Mouse (Mus musculus) ES-E14 (cell line): ENCODE results near the gene Drc3.

Experiments used
- CHD2 ChIP-seq: IDR thresholded peaks from 2 replicates; pipeline ENCODE4 v1.6.1; 2014; ENCODE audit warnings: mild to moderate bottlenecking, low read depth, low read length, inconsistent platforms
- HCFC1 ChIP-seq: IDR thresholded peaks from 2 replicates; pipeline ENCODE4 v1.6.1; 2012; ENCODE audit warnings: low read length, inconsistent platforms, borderline replicate concordance; ENCODE audit not compliant: insufficient read depth
- ZC3H11A ChIP-seq: IDR thresholded peaks from 2 replicates; pipeline ENCODE4 v1.6.1; 2012; ENCODE audit warnings: low read depth, mild to moderate bottlenecking, inconsistent platforms, low read length, borderline replicate concordance
- ZNF384 ChIP-seq: IDR thresholded peaks from 2 replicates; pipeline ENCODE4 v1.6.1; 2012; ENCODE audit warnings: low read depth, low read length, inconsistent platforms

GRCm38 (mm10) chr11:60368909-60369308 is 15.8 kb downstream of the Drc3 start:
- TF ChIP-seq ZC3H11A: no peak
- TF ChIP-seq CHD2: no peak
- no peak for TF ChIP-seq ZNF384
- TF ChIP-seq HCFC1: no peak
